30 mouse cellular contexts compared by ENCODE assay signal in the genomic region with DNA sequence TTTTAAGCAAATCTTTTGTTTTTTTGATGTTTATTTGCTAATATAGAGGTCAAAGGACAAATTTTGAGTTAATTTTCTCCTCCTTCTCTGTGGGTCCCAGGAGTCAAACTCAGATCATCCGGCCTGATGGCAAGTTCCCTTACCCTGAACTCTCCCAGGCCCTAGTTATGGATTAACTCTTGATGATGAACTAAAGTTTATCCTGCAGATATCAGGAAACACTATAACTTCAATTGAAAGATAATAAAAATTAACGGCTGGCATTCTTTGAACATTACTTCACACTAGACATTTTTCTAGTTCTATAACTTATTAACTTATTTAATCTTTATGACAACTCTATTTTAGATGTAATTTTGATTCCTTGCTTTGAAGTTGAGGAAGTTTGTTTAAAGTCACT.
"Had no signal": no experiment of that assay in that cellular context is flagged by ENCODE, and none has a peak within 500 bp of the region (broad histone marks: within the 10 kb centered on the region; RNA-seq: fewer than 3 reads in every experiment).

No protein-coding gene starts in this region.

- H3K4me1 ChIP-seq: limb, embryonic 10.5 days; limb, embryonic 12.5 days; limb, embryonic 13.5 days; limb, embryonic 15.5 days; liver, embryonic 12.5 days; liver, embryonic 13.5 days; liver, embryonic 15.5 days; lung, embryonic 15.5 days; midbrain, embryonic 10.5 days; midbrain, embryonic 12.5 days; midbrain, embryonic 13.5 days; midbrain, embryonic 15.5 days; neural tube, embryonic 12.5 days had no signal

- H3K4me2 ChIP-seq: limb, embryonic 12.5 days; limb, embryonic 13.5 days; limb, embryonic 15.5 days; liver, embryonic 12.5 days; liver, embryonic 13.5 days; liver, embryonic 15.5 days; lung, embryonic 14.5 days; lung, embryonic 15.5 days; midbrain, embryonic 11.5 days; midbrain, embryonic 12.5 days; midbrain, embryonic 13.5 days; midbrain, embryonic 15.5 days; neural tube, embryonic 12.5 days had no signal

- H3K27me3 ChIP-seq: limb, embryonic 12.5 days; limb, embryonic 13.5 days; limb, embryonic 15.5 days; liver, embryonic 12.5 days; liver, embryonic 13.5 days; liver, embryonic 15.5 days; lung, embryonic 15.5 days; megakaryocyte, embryonic 14.5 days; midbrain, embryonic 12.5 days; midbrain, embryonic 13.5 days; midbrain, embryonic 15.5 days; neural tube, embryonic 12.5 days had no signal

- H3K9me3 ChIP-seq: limb, embryonic 10.5 days; limb, embryonic 12.5 days; limb, embryonic 13.5 days; limb, embryonic 15.5 days; liver, embryonic 12.5 days; liver, embryonic 13.5 days; liver, embryonic 15.5 days; lung, embryonic 15.5 days; megakaryocyte, embryonic 14.5 days; midbrain, embryonic 10.5 days; midbrain, embryonic 12.5 days; midbrain, embryonic 13.5 days; midbrain, embryonic 15.5 days; neural tube, embryonic 12.5 days had no signal

- DNase-seq: left cerebral cortex, postnatal 4 days; liver; liver, embryonic 13.5 days; liver, postnatal 0 days; lung, adult 18-20 months; lung, adult 2 months; lung, embryonic 14.5 days; lung, postnatal 10 days; lung, postnatal 14 days; lung, postnatal 36 days; lung, postnatal 4 days had no signal

- H3K27ac ChIP-seq: limb, embryonic 10.5 days; limb, embryonic 12.5 days; limb, embryonic 13.5 days; limb, embryonic 15.5 days; liver, embryonic 12.5 days; liver, embryonic 13.5 days; liver, embryonic 14.5 days; liver, embryonic 15.5 days; lung, embryonic 15.5 days; macrophage; midbrain, embryonic 10.5 days; midbrain, embryonic 12.5 days; midbrain, embryonic 13.5 days; midbrain, embryonic 15.5 days; neural tube, embryonic 12.5 days had no signal

- H3K9ac ChIP-seq: limb, embryonic 12.5 days; limb, embryonic 13.5 days; limb, embryonic 15.5 days; liver, embryonic 12.5 days; liver, embryonic 13.5 days; liver, embryonic 14.5 days; liver, embryonic 15.5 days; liver, postnatal 0 days; lung, embryonic 14.5 days; lung, embryonic 15.5 days; midbrain, embryonic 12.5 days; midbrain, embryonic 13.5 days; midbrain, embryonic 15.5 days; neural tube, embryonic 12.5 days had no signal

- H3K4me3 ChIP-seq: limb, embryonic 10.5 days; limb, embryonic 12.5 days; limb, embryonic 13.5 days; limb, embryonic 15.5 days; liver, embryonic 12.5 days; liver, embryonic 13.5 days; liver, embryonic 15.5 days; lung, embryonic 15.5 days; megakaryocyte, embryonic 14.5 days; midbrain, embryonic 10.5 days; midbrain, embryonic 12.5 days; midbrain, embryonic 13.5 days; midbrain, embryonic 15.5 days; myocyte; neural tube, embryonic 12.5 days had no signal

- ATAC-seq: liver, embryonic 12.5 days; liver, postnatal 0 days; lung, postnatal 0 days; midbrain, embryonic 13.5 days; midbrain, embryonic 15.5 days; midbrain, embryonic 16.5 days had no signal
